Mouse (Mus musculus) gonadal fat pad, adult 2 months (tissue): ENCODE data around the gene Ppp2r5d. TPM values are rescaled to one million over a fixed set of nuclear protein-coding genes. Genes with fewer than 3 reads are reported as not detected.
A peak's percentile ranks its signal among the peaks of the same experiment; 100 is the strongest.

Experiments
- DNase-seq: peaks from one replicate; pipeline ENCODE4 v3.0.0-alpha.2; 2012; ENCODE audit warnings: low read depth
- polyA plus RNA-seq: library from polyadenylated mRNA; depleted of rRNA; stranded (reverse); fragments of >200 nt; gene quantifications from 2 replicates; pipeline ENCODE4 v1.2.3, GENCODE M21; 2012; rRNA removed

The Ppp2r5d gene
- polyA plus RNA-seq, 1 experiment = 44.5 TPM

GRCm38 (mm10) chr17:46645561-46646321 is 59.2 kb downstream of the Ppp2r5d start, which contains the start of the genes Klc4 and Mrpl2:
Gene Klc4 (minus strand): TSS chr17:46646022.
Gene Mrpl2 (plus strand): TSS chr17:46646229.
- peak; percentile 87 for DNase-seq

DNA sequence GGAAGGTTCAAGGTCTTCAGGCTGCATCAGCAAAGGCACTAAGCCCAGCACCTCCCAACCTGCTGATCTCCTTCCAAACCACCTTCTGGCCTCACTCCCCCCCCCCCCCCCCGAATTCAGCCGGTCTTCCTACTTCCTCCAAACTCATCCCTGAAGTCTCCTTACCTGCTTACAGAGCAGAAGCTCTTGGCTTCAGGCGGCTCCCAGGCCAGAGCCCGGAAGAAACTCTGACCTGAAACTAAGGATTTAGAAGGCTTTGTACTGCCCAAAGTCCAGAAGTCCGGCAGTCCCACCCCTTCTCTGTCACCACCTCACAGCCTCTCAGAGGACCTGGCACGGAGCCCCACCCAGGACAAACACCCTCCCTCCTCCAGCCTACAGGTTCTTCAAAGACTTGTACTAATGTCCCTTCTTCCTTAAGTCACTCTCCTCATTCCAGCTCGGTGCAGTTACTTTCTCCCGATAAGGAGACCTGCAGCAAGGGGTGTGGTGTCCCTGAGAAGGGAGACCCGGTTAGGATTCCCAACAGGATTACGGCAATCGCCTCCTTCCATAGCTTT is 59.9 kb downstream of the Ppp2r5d start:
- DNase-seq = no peak

DNA sequence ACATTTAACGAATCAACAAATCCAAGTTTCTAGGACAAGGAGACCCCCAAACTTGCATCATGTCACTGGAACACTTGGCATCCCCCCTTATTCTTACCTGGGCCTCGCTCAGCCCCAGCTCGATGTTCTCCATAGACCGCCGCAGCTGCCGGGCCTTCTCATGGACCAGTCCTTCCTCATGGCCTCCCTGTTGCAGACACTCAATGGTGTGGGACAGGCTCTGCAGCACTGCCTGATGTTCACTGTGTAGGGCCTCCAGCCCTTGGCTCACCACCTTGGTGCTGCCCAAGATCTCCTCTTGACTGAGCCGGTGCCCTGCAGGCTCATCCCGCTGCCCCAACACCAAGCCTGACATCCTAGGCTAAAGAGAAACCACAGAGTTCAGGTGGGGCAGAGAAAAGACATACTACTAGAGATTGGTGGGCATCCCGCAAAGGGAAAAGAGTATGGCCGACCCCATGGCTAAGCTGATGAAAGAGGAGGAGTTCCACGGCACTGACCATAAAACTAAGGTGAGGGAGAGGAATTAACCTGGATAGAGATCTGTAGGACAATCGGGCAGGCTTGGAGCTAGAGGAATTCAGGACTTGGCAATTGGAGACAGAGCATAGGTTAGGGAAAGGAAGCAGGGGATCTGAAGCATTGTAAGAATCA is 60.6 kb downstream of the Ppp2r5d start:
- DNase-seq = no peak

GRCm38 (mm10) chr17:46642060-46642459 is 62.9 kb downstream of the Ppp2r5d start:
- no peak for DNase-seq

DNA sequence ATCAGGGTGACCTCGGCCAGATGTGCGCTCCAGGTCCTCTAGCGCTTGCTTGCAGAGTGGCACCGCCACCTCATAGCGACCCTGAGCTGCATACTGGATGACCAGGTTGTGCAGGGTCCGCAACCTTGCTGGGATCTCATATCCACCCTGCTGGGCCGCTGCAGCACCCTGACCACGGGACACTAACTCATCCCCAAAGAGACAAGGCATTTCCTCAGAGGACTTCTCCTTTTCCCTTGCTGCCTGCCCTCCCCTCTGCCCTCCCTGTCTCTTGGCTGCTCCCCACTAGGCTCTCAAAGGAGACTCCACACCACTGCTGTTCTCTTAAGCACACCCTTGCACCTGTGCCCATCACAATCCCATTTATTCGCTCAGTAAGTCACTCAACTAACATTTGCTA is 65.0 kb downstream of the Ppp2r5d start:
- no peak for DNase-seq

GRCm38 (mm10) chr17:46636831-46637523 is 67.9 kb downstream of the Ppp2r5d start:
- no peak for DNase-seq

Other genes with a start within 250 kb of the Ppp2r5d start
- gene Ttbk1, start 217.4 kb downstream of the Ppp2r5d start, polyA plus RNA-seq = 0.43 and 0.56 TPM in 2 replicates
- 1.4 and 3.4 TPM in 2 replicates for gene Dnph1, start 208.4 kb downstream of the Ppp2r5d start, polyA plus RNA-seq
- gene Cul9, start 158.7 kb downstream of the Ppp2r5d start, polyA plus RNA-seq = 29.7 and 30.8 TPM in 2 replicates
- gene Srf, start 148.9 kb downstream of the Ppp2r5d start, polyA plus RNA-seq = 96.7 and 114 TPM in 2 replicates
- gene Ptk7, start 75.6 kb downstream of the Ppp2r5d start, polyA plus RNA-seq = 15.7 and 22.4 TPM in 2 replicates
- gene Klc4, start 59.1 kb downstream of the Ppp2r5d start, polyA plus RNA-seq = 20.2 and 20.7 TPM in 2 replicates
- 60.3 and 67.8 TPM in 2 replicates for gene Mrpl2, start 58.9 kb downstream of the Ppp2r5d start, polyA plus RNA-seq
- 42.4 and 51.2 TPM in 2 replicates for gene Cul7, start 54.8 kb downstream of the Ppp2r5d start, polyA plus RNA-seq
- gene Rrp36, start 30.8 kb downstream of the Ppp2r5d start, polyA plus RNA-seq = 32.6 and 33.5 TPM in 2 replicates
- 82.6 and 97.0 TPM in 2 replicates for gene Mea1, start 26.3 kb downstream of the Ppp2r5d start, polyA plus RNA-seq
- 82.4 and 83.9 TPM in 2 replicates for gene Klhdc3, start 24.2 kb downstream of the Ppp2r5d start, polyA plus RNA-seq
- gene Pex6, start 6.4 kb upstream of the Ppp2r5d start, polyA plus RNA-seq = 39.0 and 42.4 TPM in 2 replicates
- 12.3 and 16.7 TPM in 2 replicates for gene Gnmt, start 24.1 kb upstream of the Ppp2r5d start, polyA plus RNA-seq
- 59.9 and 60.0 TPM in 2 replicates for gene Cnpy3, start 47.1 kb upstream of the Ppp2r5d start, polyA plus RNA-seq
- gene Ptcra, start 58.6 kb upstream of the Ppp2r5d start, polyA plus RNA-seq = not detected in 2 replicates
- 177 and 185 TPM in 2 replicates for gene 2310039H08Rik, start 67.5 kb upstream of the Ppp2r5d start, polyA plus RNA-seq
- gene Rpl7l1, start 77.6 kb upstream of the Ppp2r5d start, polyA plus RNA-seq = 21.7 and 27.0 TPM in 2 replicates
- gene Bicral, start 153.4 kb upstream of the Ppp2r5d start, polyA plus RNA-seq = 7.5 and 18.0 TPM in 2 replicates
- gene Tbcc, start 185.6 kb upstream of the Ppp2r5d start, polyA plus RNA-seq = 25.3 and 29.6 TPM in 2 replicates
- not detected in 2 replicates for gene Prph2, start 205.3 kb upstream of the Ppp2r5d start, polyA plus RNA-seq